Mouse (Mus musculus) kidney, postnatal 25 days (tissue): Measurements from ENCODE around the gene Lrrc63.

Experiments
- DNase-seq, 2 experiments: peaks; one replicate each; pipeline ENCODE4 v3.0.0; 2021; ENCODE audit warnings: mixed read lengths in 2 of 2

The Lrrc63 gene

DNA sequence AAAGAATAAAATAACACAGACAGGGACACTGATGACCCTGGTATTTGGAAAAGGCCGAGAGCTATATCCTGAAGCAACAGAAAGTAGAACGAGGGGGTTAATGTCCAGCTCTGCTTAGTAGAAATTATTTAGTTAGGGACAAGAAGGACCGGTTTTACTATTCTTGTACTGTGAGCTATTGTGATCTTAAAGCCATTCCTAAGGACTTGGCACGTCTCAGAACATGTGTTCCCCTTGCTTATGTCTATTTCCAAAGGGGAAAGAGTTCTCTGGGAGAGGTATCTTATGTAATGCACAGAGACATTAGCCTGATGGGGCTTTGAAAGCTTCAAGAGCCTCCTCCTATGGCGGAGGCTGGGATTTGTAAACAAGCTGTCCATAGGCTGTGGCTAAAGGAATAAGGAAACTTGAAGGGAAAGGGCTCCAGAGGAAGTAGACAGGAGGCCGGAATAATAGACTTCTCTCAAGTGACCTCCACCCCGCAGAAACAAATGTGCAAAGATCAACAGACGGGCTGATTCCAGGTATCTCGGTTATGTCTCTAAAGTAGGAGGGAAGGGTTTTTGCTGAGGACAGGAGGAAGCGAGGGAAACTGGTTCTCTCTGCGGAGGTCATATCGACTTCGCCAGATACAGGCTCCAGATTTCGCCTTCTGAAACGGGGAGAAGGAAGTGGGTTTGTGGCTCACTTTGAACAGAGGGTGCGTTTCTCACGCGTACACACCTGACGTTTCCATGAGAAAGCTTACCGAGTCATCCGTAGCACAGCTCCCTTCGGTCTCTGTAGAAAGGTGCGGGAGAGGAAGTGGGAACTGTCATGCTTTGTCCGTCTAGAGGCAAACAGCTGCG, 5.7 kb upstream of the Lrrc63 start:
- no peak for DNase-seq

GRCm38 (mm10) chr14:75131324-75131935, 749 bp upstream of the Lrrc63 start:
- DNase-seq: no peak

DNA sequence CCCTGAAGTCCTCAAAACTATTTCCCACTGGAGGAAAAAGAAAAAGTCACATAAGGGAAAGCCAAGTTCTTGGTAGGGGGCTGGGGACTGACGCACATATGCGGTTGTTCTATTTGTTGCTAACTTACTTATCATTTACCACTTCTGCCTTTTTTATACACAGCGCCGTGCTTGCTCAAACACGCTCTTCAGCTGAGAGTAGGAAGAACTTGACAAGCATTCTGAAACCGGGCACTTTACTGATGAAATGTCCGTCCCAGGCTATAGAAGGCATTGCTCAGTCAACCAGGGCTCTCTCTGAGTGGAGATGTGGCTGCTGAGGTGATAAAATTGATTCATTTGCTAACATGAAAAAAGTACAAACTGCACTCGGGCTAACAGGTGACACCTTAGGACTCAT, 9.0 kb downstream of the Lrrc63 start:
- no peak for DNase-seq

GRCm38 (mm10) chr14:75102956-75103355, 27.7 kb downstream of the Lrrc63 start:
- no peak for DNase-seq

GRCm38 (mm10) chr14:75077946-75078345, 52.7 kb downstream of the Lrrc63 start:
- DNase-seq: no peak

DNA sequence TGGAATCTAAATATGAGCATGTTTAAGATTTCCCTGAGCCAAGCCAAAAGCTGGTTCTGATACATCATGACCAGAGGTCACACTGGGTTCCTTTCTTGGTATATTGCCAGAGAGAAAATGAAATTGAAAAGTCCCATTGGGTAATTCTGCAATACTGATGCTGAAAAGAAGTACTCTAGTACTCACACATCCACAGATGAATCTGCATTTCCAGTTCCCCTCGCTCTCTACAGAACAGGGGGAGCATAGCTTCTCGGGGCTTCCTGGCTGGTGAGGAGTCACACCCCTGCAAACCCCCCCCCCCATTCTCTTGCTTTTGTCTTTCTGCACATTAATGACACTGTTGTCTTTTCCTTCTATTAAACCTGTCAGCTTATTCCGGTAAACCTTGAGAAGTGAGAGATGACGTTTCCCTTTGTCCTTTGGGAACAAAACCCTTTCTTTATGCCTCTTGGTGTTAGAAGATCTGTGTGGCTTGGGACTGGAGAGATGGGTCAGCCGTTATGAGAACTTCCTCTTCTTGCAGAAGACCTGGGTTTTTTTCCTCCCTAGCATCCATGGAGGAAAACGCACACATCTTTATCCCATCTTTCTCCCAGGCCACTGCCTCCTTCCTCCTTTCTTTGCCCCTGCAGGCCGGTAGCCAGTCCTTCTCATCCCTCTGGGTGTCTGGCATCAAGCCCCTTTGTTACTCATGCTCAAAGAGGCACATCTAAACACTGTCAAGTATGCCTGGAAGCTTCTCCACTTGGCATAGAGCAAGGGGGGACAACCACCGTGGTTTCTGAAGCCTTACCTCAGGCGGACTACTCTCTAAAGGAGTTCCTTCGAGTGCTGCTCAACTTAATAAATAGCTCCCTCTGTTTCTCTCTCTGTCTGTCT, 55.1 kb downstream of the Lrrc63 start:
- no peak for DNase-seq

- no peak for DNase-seq
Observed at GRCm38 (mm10) chr14:75071091-75071490, 59.6 kb downstream of the Lrrc63 start.

- DNase-seq: no peak
Observed at GRCm38 (mm10) chr14:75069356-75069979, 61.2 kb downstream of the Lrrc63 start.

DNA sequence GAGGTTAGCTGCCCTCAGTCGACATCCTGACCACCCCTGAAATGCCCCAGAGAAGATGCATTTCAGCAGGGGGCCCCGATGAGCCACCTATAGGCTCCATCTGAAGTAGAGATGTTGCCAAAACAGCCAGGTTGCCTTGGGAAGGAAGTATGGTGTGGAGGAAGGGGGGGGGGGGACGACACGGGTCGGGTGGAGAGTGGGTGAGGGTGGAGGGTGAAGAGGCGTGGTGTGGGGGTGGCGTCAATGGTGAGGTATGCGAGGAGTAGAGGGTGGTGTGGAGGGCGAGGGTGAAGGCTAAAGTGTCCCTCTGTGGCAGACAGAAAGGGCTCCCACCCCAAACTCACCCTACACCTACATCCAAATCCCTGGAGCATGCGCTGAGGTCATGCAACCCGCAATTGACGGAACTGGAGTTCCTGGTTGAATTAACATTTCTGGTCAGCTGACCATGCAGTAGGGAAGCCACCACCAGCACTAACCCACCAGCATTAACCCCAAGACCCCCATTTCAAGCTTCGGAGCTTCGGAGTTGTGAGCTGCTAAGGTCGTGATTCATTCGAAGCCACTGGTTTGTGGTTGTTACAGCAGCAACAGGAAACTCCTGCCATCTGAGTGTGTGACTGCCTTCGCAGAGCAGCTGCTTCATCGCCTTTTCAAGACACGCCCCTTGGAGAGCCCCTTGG, 62.1 kb downstream of the Lrrc63 start:
- no peak for DNase-seq

GRCm38 (mm10) chr14:75065211-75065610, 65.5 kb downstream of the Lrrc63 start:
- DNase-seq: no peak

DNA sequence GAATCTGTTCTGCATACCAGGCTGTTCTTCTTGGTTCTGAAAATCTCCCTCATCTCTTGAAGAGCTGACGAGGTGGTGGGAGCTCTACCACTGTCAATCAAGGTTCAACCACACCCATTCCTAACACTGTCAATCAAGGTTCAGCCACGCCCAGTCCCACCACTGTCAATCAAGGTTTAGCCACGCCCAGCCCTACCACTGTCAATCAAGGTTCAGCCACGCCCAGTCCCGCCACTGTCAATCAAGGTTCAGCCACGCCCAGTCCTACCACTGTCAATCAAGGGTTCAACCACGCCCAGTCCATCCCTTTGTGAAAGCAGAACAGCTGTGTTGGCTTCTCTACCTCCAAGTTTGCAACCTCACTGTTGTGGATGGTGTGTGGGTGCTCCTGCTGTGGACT, 66.2 kb downstream of the Lrrc63 start:
- no peak for DNase-seq

DNA sequence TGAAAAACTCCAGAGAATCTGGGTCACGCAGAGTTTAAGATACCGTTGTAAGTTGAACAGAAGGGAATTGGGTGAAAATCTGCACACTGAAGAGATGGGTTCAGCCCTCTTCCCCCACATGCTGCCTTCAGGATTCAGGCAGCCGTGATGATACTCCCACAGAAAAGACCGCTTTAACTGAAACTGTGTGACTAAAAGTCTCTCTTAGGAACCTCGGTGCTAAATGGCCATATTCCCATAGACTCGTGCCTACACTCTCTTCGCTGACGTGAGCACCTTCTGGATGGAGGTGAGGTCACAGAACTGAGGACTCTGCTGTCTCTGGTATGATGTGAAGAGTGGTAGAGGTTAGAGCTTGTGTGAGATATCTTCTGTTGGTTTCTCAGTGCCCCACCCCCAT, 66.7 kb downstream of the Lrrc63 start:
- no peak for DNase-seq

DNA sequence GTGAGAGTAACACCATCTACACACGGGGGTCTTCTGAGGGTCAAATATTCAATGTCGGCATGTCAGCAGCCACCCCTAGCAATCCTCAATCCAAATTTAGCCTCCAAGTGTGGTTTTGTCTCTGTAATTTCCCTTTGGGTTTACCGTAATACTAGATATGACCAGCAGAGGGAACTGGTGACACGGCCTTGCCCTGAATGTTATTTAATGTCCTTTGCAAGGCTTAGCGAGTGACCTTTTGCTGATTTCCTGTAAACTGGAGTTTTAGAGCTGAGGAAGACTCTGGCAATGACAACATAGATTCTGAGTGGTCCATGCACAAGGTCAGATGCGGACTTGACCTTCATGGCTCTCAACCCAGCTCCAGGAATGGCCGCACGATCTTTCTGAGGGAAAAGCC, 70.1 kb downstream of the Lrrc63 start:
- DNase-seq: peak in 1 of 2 experiments; percentile 38

GRCm38 (mm10) chr14:75056861-75057431, 73.7 kb downstream of the Lrrc63 start:
- no peak for DNase-seq

DNA sequence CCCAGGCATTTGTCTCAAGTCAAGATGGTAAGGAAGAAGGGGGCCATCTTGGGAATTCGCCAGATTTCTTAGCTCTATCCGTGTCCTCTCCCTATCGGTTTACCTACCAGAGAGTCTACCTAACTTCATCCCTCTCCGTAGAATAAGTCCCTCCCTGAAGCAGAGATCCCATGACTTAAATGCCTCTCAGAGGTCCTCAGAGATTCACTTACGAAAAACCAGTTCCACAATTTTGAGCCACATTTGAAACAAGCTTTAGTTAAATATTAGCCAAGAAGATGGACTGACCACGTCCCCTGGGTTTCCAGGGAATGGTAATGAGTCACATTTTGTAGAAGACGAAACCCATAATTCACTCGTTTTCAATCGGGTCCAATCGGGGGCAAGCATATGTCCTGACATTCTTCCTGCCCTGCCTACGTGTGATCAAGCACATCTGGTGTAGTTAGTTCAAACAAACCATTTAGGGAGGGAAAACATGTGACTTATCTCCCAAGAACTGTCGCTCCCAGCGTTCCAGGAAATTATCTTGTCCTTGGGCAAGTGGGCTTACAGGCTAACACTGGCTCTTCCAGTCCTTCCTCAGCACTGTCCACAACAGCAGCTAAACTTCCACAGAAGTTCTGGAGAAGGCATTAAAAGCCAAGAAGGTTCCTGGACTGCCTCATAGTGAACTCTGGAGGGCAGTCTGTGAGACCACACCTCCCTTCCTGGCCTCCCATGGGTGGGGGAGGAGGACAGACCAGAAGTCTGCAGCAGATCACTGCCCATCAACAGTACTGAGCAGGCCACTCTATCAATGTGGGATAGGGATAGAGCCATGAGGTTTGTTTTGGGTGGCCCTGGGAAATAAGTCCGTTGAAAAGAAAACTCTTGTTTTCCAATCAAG, 76.0 kb downstream of the Lrrc63 start:
- no peak for DNase-seq

DNA sequence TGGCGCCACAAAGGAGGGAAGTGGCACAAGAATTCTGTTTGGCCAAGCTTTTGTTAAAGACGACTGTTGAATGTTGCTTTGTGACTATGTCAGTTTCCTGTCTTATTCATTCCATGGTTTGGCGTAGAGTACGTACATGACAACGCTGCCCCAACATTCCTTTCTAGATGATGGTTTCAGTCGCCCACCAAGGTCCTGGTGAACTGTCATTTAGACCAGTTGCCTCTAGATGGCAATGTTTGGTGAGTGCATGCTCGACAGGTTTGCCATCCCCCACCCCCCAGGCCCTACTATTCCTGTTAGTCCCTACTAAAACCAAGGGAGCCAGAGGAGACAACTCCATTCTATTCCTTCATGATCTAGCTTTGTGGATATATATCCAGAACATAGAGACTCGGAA, 78.2 kb downstream of the Lrrc63 start:
- DNase-seq: no peak

GRCm38 (mm10) chr14:75045184-75045583, 85.5 kb downstream of the Lrrc63 start:
- no peak for DNase-seq

DNA sequence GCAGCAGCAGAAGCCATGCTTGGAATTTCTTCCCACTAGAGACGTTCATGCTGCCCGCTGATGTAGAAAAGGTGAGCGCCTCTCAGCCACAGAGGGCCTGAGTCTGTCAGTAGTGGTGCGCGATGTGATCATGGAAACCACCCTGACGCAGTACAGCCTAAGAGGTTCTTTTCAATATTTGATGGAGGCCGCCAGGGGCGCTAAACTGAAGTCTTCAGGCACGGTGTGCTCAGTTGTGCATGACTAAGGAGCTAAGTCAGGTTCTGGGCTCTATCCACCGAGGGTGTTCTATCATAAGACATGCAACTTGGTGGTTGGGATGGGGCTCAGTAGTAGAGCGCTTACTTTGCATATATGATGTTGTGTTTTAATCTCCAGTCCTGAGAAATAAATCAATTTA, 95.2 kb downstream of the Lrrc63 start:
- no peak for DNase-seq
